Mouse (Mus musculus): ENCODE data around the gene Gm21858. TPM values are rescaled to one million over a fixed set of nuclear protein-coding genes. Genes with fewer than 3 reads are reported as not detected.

The Gm21858 gene
- not detected for total RNA-seq (2023)

DNA sequence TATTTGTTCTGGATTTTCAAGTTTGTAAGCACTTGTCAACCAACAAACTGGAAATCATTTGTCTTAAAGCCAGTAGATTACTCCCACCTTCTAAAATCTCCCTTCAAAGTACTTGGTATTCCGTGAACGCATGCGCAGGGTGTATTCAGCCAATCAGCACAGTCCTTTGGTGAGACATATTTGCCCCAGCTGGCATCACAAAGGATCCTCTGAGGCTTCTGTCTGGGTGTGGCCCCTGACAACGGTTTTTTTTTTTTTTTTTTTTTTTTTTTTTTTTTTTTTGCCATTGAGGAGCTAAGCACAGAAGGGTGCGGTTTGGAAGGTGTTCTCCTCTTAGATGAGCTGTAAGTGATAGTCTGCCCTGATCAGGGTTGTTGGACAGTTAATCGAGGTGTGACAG, at the start of gene Gm21858:
Gene Gm21858, plus strand, starts transcription at position 301 of the 400 bp plus-strand sequence.

